Mouse (Mus musculus): ENCODE measurements around the gene Cux2. TPM values are rescaled to one million over a fixed set of nuclear protein-coding genes. Genes with fewer than 3 reads are reported as not detected.
A peak's percentile ranks its signal among the peaks of the same experiment; 100 is the strongest.

Gene Cux2
- polyA plus RNA-seq, 1 experiment from 2014 or later: 4.8 TPM

DNA sequence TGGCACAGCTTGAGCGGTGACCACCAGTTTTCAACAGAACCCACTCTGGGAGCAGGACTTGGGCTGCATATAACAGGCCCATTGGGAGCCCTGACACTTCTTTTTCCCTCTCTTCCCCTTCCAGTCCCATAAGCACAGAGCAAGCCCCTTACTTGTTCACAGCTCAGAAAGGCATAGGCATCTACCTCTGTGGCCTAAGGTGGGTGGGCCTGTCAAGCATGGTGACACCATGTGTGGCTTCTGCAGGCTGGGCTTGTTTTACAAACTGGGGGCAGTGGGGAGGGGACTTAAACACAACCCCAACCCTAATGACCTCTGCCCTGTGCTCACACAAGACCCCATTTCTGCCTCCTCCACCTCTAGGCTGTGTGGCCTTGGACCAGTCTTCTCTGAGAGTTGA, 226.2 kb downstream of the Cux2 start:
- Histone ChIP-seq H3K4me2 (no peak overlapping the region), H3K9ac (no peak overlapping the region), H3K36me3 (peaks cover 92% of the 10 kb centered on the region), H3K4me3 (no peak overlapping the region), H3K27ac (replicated peaks) (peak overlapping the region; percentile 77), H3K27me3 (replicated peaks) (0 out of 2 replicates have a peak, but pooled peaks cover 9% of the 10 kb centered on the region), H3K4me1 (peaks cover 64% of the 10 kb centered on the region), H3K9me3 (no peaks in the 10 kb centered on the region)
- ATAC-seq (ENCODE audit: extremely low read depth, insufficient number of reproducible peaks, low FRiP score, low TSS enrichment): no peak
- WGBS: 86% methylated on average over 1 of the region's 1 CpGs

DNA sequence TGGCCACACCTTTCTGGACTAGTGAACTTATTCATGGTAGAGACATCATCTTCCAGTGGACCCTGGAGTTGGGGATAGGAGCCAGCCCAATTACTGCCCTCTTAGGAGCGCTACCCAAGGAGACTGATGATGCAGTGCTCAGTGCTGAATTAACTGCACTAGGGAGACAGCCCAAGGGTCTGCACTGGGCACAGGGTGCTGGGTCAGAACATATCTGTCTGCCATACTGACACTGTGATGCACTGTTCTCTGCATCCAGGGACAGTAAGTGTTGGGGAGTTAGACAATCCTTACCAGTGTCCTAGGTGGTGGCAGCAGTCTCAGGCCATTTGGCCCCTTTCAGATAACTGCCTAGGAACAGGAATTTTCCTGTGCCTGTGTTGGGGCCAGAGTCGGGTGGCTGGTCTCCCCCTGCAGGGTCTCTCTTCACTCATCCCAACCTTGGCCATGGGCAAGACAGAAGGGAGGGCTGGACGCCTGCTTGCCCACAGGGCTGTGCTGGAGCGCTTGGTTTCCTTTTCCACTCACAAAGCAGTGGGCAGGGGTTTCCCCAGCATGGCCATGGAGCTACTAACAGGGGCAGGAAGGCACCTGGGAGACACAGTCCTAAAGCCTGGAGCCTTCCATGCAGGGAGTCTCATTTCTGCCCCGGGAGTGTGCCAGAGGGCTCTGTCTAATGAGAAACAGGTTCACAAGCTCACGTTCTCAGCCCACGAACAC, 227.0 kb downstream of the Cux2 start:
- Histone ChIP-seq H3K27ac (replicated peaks) (0 out of 2 replicates have a peak overlapping the region, but pooled peaks have one; percentile 77), H3K27me3 (replicated peaks) (0 out of 2 replicates have a peak, but pooled peaks cover 2% of the 10 kb centered on the region), H3K9me3 (no peaks in the 10 kb centered on the region), H3K36me3 (peaks cover 92% of the 10 kb centered on the region), H3K4me3 (no peak overlapping the region), H3K4me2 (no peak overlapping the region), H3K4me1 (peaks cover 57% of the 10 kb centered on the region), H3K9ac (0 out of 2 replicates have a peak overlapping the region, but pooled peaks have one; percentile 9)
- 67% methylated on average over 7 of the region's 7 CpGs for WGBS
- no peak for ATAC-seq (ENCODE audit: extremely low read depth, insufficient number of reproducible peaks, low FRiP score, low TSS enrichment)

DNA sequence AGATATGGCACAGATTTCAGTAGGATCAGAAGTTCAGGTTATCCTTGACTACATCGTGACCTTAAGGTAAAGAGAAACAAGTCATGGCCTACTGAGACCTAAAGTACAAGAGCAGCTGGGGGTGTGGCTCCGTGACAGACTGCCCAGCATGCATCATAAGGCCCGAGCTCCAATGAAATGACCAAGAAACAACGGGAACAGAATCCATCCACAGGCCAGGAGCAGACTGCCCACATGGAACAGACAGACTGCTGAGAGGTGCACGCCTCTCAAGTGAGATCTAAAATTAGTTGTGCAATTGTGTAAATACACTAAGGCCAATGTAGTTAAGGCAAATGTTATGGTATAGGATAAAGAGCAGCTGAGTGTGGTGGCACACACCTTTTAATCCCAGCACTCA, 228.3 kb downstream of the Cux2 start:
- H3K4me2 ChIP-seq: no peak overlapping the region
- H3K9me3 ChIP-seq: no peaks in the 10 kb centered on the region
- 69% methylated on average over 5 of the region's 5 CpGs for WGBS
- no peak overlapping the region for H3K4me3 ChIP-seq
- H3K27me3 ChIP-seq (replicated peaks): no peaks in the 10 kb centered on the region
- H3K36me3 ChIP-seq: peaks cover 92% of the 10 kb centered on the region
- H3K27ac ChIP-seq (replicated peaks): no peak overlapping the region
- ATAC-seq (ENCODE audit: extremely low read depth, insufficient number of reproducible peaks, low FRiP score, low TSS enrichment): no peak
- peaks cover 56% of the 10 kb centered on the region for H3K4me1 ChIP-seq
- no peak overlapping the region for H3K9ac ChIP-seq

DNA sequence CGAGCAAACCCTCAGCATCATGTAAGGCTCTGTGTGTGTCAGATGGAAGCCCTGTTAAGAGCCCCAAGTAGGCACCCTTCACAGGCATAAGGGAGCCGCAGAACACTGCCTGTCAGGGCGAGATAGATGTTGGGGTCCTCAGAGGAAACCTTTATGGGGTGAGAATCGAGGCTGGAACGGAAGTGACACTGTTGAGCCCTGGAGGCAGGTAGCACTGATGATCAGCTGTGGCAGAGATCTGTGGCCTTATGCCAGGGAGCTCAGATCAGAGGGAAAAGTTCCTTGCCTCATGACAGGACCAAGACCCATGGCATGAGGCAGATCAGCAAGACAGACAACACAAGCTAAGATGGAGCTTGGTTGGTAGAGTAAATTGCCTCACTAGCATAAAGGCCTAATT, 228.8 kb downstream of the Cux2 start:
- H3K27me3 ChIP-seq (replicated peaks): no peaks in the 10 kb centered on the region
- peaks cover 56% of the 10 kb centered on the region for H3K4me1 ChIP-seq
- 76% methylated on average over 5 of the region's 5 CpGs for WGBS
- 0 out of 2 replicates have a peak overlapping the region, but pooled peaks have one; percentile 26 for H3K27ac ChIP-seq (replicated peaks)
- H3K4me3 ChIP-seq: no peak overlapping the region
- no peak overlapping the region for H3K4me2 ChIP-seq
- H3K36me3 ChIP-seq: peaks cover 92% of the 10 kb centered on the region
- H3K9me3 ChIP-seq: no peaks in the 10 kb centered on the region
- H3K9ac ChIP-seq: no peak overlapping the region
- no peak for ATAC-seq (ENCODE audit: extremely low read depth, insufficient number of reproducible peaks, low FRiP score, low TSS enrichment)

DNA sequence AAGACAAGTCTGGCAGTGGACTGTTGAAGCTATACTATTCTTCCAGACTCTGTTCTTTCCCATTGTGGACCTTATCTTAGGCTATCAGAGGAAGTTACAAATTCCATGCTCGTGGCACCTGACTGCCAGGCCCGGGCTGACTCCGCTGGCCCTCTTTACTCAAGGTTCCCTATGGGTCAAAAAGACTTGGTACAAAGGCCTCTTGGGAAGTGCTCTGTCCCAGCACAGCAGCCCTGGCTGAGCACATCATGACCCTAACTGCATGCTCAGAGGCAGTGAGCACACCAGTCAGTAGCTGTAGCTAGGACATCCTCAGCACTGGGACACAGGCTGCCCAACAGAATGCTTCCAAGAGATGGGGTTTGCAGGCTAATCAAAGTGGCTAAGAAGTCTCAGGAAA, 229.2 kb downstream of the Cux2 start:
- Histone ChIP-seq H3K4me1 (peaks cover 56% of the 10 kb centered on the region), H3K9me3 (no peaks in the 10 kb centered on the region), H3K9ac (no peak overlapping the region), H3K4me2 (no peak overlapping the region), H3K36me3 (peaks cover 92% of the 10 kb centered on the region), H3K27ac (replicated peaks) (0 out of 2 replicates have a peak overlapping the region, but pooled peaks have one; percentile 26), H3K27me3 (replicated peaks) (no peaks in the 10 kb centered on the region), H3K4me3 (no peak overlapping the region)
- 43% methylated on average over 3 of the region's 3 CpGs for whole genome bisulfite sequencing
- ATAC-seq (ENCODE audit: extremely low read depth, insufficient number of reproducible peaks, low FRiP score, low TSS enrichment): no peak

DNA sequence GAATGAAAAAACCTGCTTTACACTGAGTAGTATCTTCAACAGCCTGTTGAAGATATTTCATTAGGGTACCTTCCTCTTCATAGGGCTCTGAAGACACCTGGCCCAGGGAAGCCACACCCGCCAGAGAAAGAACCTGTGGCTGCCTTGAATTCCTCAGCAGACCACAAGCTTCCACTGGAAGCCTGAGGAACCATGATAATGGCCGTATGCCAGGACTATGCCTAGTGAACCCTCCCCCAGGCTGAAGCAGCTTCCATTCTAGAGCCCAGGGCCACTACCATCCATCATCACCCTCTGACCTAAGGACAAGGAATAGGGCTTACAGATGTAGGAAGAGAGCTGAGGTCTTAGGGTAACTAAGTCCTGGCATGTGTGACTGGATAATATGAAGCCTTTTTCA, 229.7 kb downstream of the Cux2 start:
- peak overlapping the region; percentile 21; the same call in 1 of the 2 replicates for H3K27ac ChIP-seq (replicated peaks)
- no peak overlapping the region for H3K9ac ChIP-seq
- H3K4me2 ChIP-seq: no peak overlapping the region
- ATAC-seq (ENCODE audit: extremely low read depth, insufficient number of reproducible peaks, low FRiP score, low TSS enrichment): no peak
- H3K27me3 ChIP-seq (replicated peaks): no peaks in the 10 kb centered on the region
- peaks cover 92% of the 10 kb centered on the region for H3K36me3 ChIP-seq
- H3K9me3 ChIP-seq: no peaks in the 10 kb centered on the region
- H3K4me1 ChIP-seq: peaks cover 56% of the 10 kb centered on the region
- no peak overlapping the region for H3K4me3 ChIP-seq
- WGBS: 49% methylated on average over 2 of the region's 2 CpGs

DNA sequence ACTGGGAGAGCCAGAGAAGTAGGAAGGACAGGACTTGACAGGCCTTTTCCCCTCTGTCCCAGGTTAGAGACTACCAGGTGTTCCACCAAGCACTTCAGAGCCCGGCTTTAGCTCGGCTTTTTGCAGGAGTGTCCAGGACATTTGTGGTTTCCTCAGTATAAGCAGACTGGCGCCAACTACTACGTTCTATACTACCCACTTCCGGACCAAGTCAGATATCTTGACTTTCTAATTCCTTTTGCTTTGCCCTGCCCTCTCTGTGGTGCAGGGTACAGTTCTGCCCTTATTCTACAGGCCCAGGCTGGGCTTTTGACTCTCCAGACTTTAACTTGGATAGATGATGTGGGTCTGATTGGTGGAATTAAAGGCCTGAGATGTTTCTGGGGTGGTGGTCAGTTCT, 230.3 kb downstream of the Cux2 start:
- no peak overlapping the region for H3K4me3 ChIP-seq
- peaks cover 53% of the 10 kb centered on the region for H3K4me1 ChIP-seq
- H3K9ac ChIP-seq: no peak overlapping the region
- no peaks in the 10 kb centered on the region for H3K9me3 ChIP-seq
- H3K36me3 ChIP-seq: peaks cover 93% of the 10 kb centered on the region
- ATAC-seq (ENCODE audit: extremely low read depth, insufficient number of reproducible peaks, low FRiP score, low TSS enrichment): no peak
- peak overlapping the region; percentile 21 for H3K27ac ChIP-seq (replicated peaks)
- H3K4me2 ChIP-seq: no peak overlapping the region
- WGBS: 81% methylated on average over 5 of the region's 5 CpGs
- no peaks in the 10 kb centered on the region for H3K27me3 ChIP-seq (replicated peaks)

DNA sequence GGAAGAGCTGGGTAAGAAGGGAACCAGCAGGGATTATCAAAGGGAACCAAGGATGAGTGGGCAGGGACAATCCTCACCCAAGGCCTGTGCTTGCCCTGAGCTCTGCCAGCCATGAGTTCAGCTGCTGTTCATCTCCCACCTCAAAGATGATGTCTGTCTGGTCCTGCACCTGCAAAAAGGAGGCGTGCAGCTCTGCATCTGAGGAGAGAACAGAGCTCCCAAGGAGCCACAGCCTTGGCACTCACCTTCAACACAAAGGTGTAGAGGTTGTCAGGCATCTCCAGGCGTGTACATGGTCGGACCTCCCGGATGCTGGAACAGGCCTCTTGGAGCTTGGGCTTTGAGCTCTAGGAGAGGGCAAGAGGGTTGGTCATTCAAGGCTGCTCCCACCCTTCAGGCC, 231.0 kb downstream of the Cux2 start:
- H3K36me3 ChIP-seq: peaks cover 94% of the 10 kb centered on the region
- no peak overlapping the region for H3K9ac ChIP-seq
- 88% methylated on average over 4 of the region's 4 CpGs for WGBS
- H3K4me2 ChIP-seq: no peak overlapping the region
- no peak for ATAC-seq (ENCODE audit: extremely low read depth, insufficient number of reproducible peaks, low FRiP score, low TSS enrichment)
- no peaks in the 10 kb centered on the region for H3K9me3 ChIP-seq
- no peak overlapping the region for H3K27ac ChIP-seq (replicated peaks)
- H3K27me3 ChIP-seq (replicated peaks): no peaks in the 10 kb centered on the region
- H3K4me1 ChIP-seq: peaks cover 46% of the 10 kb centered on the region
- H3K4me3 ChIP-seq: no peak overlapping the region

DNA sequence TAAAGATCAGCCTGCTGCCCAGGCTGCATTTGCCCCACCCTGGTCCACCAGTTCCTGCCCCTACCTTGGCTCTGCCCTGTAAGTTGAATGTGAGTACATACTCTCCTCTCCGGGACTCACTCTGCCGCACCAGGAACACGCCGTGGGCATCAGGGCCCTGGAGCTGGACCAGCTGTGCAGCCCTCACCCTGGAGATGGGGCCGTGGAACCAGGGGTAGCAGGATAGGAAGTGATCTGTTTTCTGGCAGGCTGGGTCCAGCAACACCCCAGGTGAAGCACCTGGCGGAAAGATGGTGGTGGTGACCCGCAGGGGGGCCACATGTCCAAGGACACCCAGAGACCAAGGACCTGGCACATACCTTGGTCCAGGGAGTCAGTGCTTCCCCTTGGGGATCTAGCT, 231.5 kb downstream of the Cux2 start:
- Histone ChIP-seq H3K4me1 (peaks cover 42% of the 10 kb centered on the region), H3K27ac (replicated peaks) (no peak overlapping the region), H3K4me3 (no peak overlapping the region), H3K27me3 (replicated peaks) (no peaks in the 10 kb centered on the region), H3K9ac (no peak overlapping the region), H3K4me2 (no peak overlapping the region), H3K9me3 (no peaks in the 10 kb centered on the region), H3K36me3 (peaks cover 96% of the 10 kb centered on the region)
- no peak for ATAC-seq (ENCODE audit: extremely low read depth, insufficient number of reproducible peaks, low FRiP score, low TSS enrichment)
- 90% methylated on average over 7 of the region's 7 CpGs for WGBS

DNA sequence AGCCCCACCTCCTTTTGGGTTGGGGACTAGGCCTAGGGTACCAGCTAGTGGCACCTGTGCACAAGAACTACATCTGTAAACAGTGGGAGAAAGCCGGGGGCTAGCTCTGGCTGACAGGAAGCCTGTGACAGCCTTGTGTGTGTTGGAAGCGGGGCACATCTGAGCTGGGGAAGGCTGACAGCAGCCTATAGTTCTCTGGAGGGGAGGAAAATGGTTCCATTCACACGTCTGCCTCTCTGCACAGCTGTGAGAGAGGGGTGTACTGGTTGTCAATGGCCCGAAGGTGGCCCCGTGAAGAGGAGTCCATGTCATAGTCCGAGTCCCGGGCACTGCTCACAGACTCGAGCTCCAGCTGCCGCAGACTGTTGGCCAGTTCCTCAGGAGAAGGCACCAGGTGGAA, 232.4 kb downstream of the Cux2 start:
- no peak overlapping the region for H3K27ac ChIP-seq (replicated peaks)
- no peaks in the 10 kb centered on the region for H3K9me3 ChIP-seq
- no peak overlapping the region for H3K4me3 ChIP-seq
- H3K36me3 ChIP-seq: peaks cover 96% of the 10 kb centered on the region
- H3K4me2 ChIP-seq: no peak overlapping the region
- H3K9ac ChIP-seq: no peak overlapping the region
- peaks cover 34% of the 10 kb centered on the region for H3K4me1 ChIP-seq
- 83% methylated on average over 9 of the region's 9 CpGs for whole genome bisulfite sequencing
- H3K27me3 ChIP-seq (replicated peaks): no peaks in the 10 kb centered on the region
- ATAC-seq (ENCODE audit: extremely low read depth, insufficient number of reproducible peaks, low FRiP score, low TSS enrichment): no peak

DNA sequence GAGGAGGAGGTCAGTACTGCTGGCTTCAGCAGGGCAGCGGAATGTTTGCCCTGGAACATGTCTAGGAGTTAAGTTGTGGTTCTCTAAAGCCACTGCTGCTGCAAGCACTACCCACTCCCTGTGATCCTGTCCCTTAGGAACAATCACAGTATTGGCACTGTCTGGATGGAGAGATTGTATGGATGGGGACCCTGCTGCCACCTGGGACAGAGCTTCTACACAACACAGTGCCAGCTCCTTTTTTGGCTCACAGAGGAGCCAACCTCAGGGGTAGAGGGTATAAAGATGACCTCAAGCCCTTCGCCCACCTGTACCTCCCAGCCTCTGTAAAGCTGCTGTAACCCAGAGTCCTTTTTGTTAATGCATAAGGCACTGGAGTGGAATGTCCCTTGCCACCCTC, 233.3 kb downstream of the Cux2 start:
- Histone ChIP-seq H3K4me2 (no peak overlapping the region), H3K36me3 (peaks cover 97% of the 10 kb centered on the region), H3K4me3 (no peak overlapping the region), H3K4me1 (peaks cover 36% of the 10 kb centered on the region), H3K27ac (replicated peaks) (no peak overlapping the region), H3K9me3 (no peaks in the 10 kb centered on the region), H3K27me3 (replicated peaks) (no peaks in the 10 kb centered on the region), H3K9ac (no peak overlapping the region)
- ATAC-seq (ENCODE audit: extremely low read depth, insufficient number of reproducible peaks, low FRiP score, low TSS enrichment): no peak
- WGBS: 81% methylated on average over 2 of the region's 2 CpGs

DNA sequence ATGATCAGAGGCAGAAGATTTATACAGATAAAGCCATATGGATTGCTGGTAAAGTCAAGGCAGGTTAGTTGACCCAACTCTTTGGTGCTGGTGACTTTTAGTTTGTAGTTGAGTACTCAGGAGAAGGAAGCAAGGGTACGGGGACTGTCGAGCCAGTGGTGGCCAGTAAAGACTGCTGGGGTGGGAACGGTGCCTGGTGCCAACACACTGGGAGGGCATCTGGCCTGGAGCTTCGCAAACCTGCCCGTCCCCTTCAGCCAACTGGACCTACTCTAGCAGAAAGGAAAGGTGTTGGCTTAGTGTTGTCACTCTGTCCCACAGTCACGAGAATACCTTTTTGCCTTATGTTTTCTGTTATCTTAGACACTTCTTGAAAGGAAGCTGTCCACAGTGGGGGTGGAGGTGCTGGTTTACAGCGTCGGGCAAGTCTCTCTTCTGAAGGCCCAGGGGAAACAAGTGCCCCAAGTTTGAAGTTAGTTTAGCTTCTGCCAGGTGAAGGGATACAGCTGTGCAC, 234.0 kb downstream of the Cux2 start:
- Histone ChIP-seq H3K36me3 (peaks cover 98% of the 10 kb centered on the region), H3K4me2 (no peak overlapping the region)
- 76% methylated on average over 8 of the region's 8 CpGs for WGBS

More for the DNA sequence above, 234.0 kb downstream of the Cux2 start:
- H3K27me3 ChIP-seq (replicated peaks): no peaks in the 10 kb centered on the region
- ATAC-seq (ENCODE audit: extremely low read depth, insufficient number of reproducible peaks, low FRiP score, low TSS enrichment): no peak
- H3K27ac ChIP-seq (replicated peaks): no peak overlapping the region
- H3K4me1 ChIP-seq: peaks cover 36% of the 10 kb centered on the region
- H3K4me3 ChIP-seq: no peak overlapping the region
- H3K9me3 ChIP-seq: no peaks in the 10 kb centered on the region
- no peak overlapping the region for H3K9ac ChIP-seq

Data from heart, embryonic 13.5 days (tissue).